Mouse (Mus musculus) neural tube, embryonic 14.5 days (tissue): Measurements from ENCODE around the gene Pnldc1. TPM values are rescaled to one million over a fixed set of nuclear protein-coding genes. Genes with fewer than 3 reads are reported as not detected.

ENCODE experiments used
- ATAC-seq: fragments of 200-750 bp; cut with Nextera tagmentation; 2 replicates; pipeline ENCODE4 v1.8.0; 2017; ENCODE audit warnings: low read depth, mild to moderate bottlenecking, moderate TSS enrichment, moderate library complexity
- H3K27ac ChIP-seq: fragments of 300-500 bp; sonication (generic); 2 replicates; pipeline ENCODE4 v1.5.1; 2014; ENCODE audit warnings: low read depth, mild to moderate bottlenecking, control low read depth, low read length, moderate library complexity, mixed read lengths
- H3K27me3 ChIP-seq: fragments of 300-500 bp; sonication (generic); 2 replicates; pipeline ENCODE4 v1.6.1; 2014; ENCODE audit warnings: low read length; ENCODE audit not compliant: control insufficient read depth, insufficient read depth
- H3K36me3 ChIP-seq: fragments of 300-500 bp; sonication (generic); 2 replicates; pipeline ENCODE4 v1.6.1; 2014; ENCODE audit warnings: low read length, mixed read lengths; ENCODE audit not compliant: control insufficient read depth, insufficient read depth
- H3K4me1 ChIP-seq: fragments of 300-500 bp; sonication (generic); 2 replicates; pipeline ENCODE4 v1.6.1; 2014; ENCODE audit warnings: low read length; ENCODE audit not compliant: control insufficient read depth, insufficient read depth
- H3K4me2 ChIP-seq: fragments of 300-500 bp; sonication (generic); 2 replicates; pipeline ENCODE4 v1.6.1; 2014; ENCODE audit warnings: mild to moderate bottlenecking, low read depth, low read length, control low read depth
- H3K4me3 ChIP-seq: fragments of 300-500 bp; sonication (generic); 2 replicates; pipeline ENCODE4 v1.5.1; 2014; ENCODE audit warnings: low read depth, low read length, control low read depth, mixed read lengths
- H3K9ac ChIP-seq: fragments of 300-500 bp; sonication (generic); replicated peaks from 2 replicates; pipeline ENCODE4 v1.6.1; 2014; ENCODE audit warnings: low read depth, mild to moderate bottlenecking, control low read depth, low read length, mixed read lengths
- H3K9me3 ChIP-seq: fragments of 300-500 bp; sonication (generic); 2 replicates; pipeline ENCODE4 v1.6.1; 2016; ENCODE audit warnings: low read length; ENCODE audit not compliant: control insufficient read depth
- WGBS: fragments of 180-500 bp; shearing (Covaris S2); extraction: QIAGEN DNeasy Blood & Tissue Kit; methylation state at CpG from one replicate; pipeline ENCODE4 v1.1.7; 2014; 5-methylcytosine and 5-hydroxymethylcytosine counted together
- polyA plus RNA-seq: library from polyadenylated mRNA; unstranded; fragments of >200 nt; fragmentation: Nextera tagmentation; extraction: Ambion mirVana; gene quantifications from 2 replicates; pipeline ENCODE4 v1.2.1, GENCODE M21; 2014

Gene Pnldc1
- polyA plus RNA-seq, 1 experiment from 2014 or later, result 2.0 TPM

DNA sequence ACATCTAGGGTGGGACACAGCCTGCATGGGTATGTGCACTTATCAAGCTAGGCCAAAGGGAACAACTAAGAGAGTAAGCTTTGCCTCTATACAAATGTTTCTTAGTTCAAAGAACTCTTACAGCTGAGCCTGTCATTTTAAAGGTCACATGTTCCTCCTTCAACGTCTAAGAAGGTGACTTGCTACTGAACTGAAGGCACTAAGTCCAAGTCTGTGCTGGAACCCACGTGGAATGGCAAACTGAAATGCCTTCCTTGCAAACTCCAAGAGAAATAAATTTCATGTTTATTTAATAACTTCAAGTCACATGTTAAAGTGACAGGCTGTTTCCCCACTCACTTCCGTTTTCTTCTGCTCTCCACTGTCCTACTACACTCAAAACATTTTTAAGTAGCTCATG lies 52.6 kb downstream of the Pnldc1 start:
- no peaks in the 10 kb centered on the region for H3K4me1 ChIP-seq
- no peak overlapping the region for H3K4me2 ChIP-seq
- H3K4me3 ChIP-seq, result no peak overlapping the region
- H3K9me3 ChIP-seq, result no peaks in the 10 kb centered on the region
- no peak for ATAC-seq
- H3K9ac ChIP-seq, result no peak overlapping the region
- H3K27ac ChIP-seq, result no peak overlapping the region
- 63% methylated on average over 3 of the region's 3 CpGs for WGBS
- no peaks in the 10 kb centered on the region for H3K27me3 ChIP-seq
- no peaks in the 10 kb centered on the region for H3K36me3 ChIP-seq

DNA sequence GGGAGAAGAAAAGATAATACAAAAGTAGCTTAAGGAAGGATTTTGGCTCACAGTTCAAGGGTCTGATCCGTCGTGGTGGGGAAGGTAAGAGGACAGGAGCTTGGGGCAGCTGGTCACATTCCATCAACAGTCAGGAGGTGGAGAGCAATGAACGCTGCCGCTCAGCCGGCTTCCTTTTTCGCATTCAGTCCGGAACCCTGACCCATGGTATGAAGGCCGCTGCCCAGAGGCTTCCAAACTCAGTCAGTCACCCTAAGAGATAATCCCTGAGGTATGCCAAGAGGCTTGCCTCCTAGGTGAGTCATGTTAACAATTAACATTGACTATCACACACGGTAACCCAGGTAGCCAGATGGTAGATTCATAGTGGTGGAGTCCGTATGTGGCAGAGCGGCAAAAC lies 55.6 kb downstream of the Pnldc1 start:
- Histone ChIP-seq H3K9me3 (no peaks in the 10 kb centered on the region), H3K4me3 (no peak overlapping the region), H3K27me3 (no peaks in the 10 kb centered on the region), H3K4me2 (no peak overlapping the region), H3K9ac (no peak overlapping the region), H3K4me1 (no peaks in the 10 kb centered on the region), H3K36me3 (no peaks in the 10 kb centered on the region), H3K27ac (no peak overlapping the region)
- no peak for ATAC-seq
- 91% methylated on average over 11 of the region's 11 CpGs for WGBS

DNA sequence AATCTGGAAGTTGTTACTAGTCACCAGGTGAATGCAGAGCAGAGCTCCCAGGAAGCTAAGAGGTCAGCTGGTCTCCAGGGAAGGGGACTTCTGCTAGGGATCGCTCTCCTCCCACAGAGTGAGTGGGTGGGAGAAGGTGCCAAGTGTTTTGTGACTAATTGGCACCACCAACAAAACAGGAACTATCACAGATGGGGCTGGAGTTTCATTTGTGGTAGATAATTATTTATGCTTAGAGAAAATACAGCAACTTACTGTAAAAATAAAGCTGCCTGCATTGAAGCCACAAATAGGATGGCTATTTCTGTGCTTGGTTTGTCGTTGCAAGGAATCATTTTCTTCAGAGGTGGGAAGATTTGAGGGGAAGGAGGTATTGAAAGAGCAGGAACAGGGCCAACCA lies 56.2 kb downstream of the Pnldc1 start:
- no peaks in the 10 kb centered on the region for H3K36me3 ChIP-seq
- no peaks in the 10 kb centered on the region for H3K9me3 ChIP-seq
- H3K4me2 ChIP-seq, result no peak overlapping the region
- 79% methylated on average over 2 of the region's 2 CpGs for WGBS
- H3K4me1 ChIP-seq, result no peaks in the 10 kb centered on the region
- H3K9ac ChIP-seq, result no peak overlapping the region
- H3K27ac ChIP-seq, result no peak overlapping the region
- no peaks in the 10 kb centered on the region for H3K27me3 ChIP-seq
- no peak overlapping the region for H3K4me3 ChIP-seq
- no peak for ATAC-seq

DNA sequence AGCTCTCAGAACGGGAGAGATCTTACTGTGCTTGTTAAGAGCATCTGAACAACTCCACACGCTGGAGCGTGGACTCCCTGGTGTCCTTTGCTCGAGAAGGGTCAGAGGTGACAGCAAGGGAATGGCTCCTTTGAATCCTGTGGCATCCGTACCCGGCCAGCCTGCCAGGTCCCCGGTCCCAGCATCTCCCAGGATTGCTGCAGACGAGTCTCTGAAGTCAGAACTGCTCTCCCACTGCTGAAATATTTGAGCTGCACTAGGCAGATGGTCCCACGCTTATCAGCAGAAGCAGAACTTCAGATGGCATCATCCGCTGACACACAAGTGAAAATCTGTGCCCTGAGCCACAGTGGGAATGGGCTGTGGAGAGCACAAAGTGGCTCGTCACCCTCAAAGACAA lies 58.3 kb downstream of the Pnldc1 start:
- no peak overlapping the region for H3K27ac ChIP-seq
- WGBS, result 70% methylated on average over 11 of the region's 11 CpGs
- H3K36me3 ChIP-seq, result no peaks in the 10 kb centered on the region
- H3K27me3 ChIP-seq, result no peaks in the 10 kb centered on the region
- no peak overlapping the region for H3K9ac ChIP-seq
- H3K4me1 ChIP-seq, result no peaks in the 10 kb centered on the region
- ATAC-seq, result no peak
- H3K4me3 ChIP-seq, result no peak overlapping the region
- no peak overlapping the region for H3K4me2 ChIP-seq
- no peaks in the 10 kb centered on the region for H3K9me3 ChIP-seq

DNA sequence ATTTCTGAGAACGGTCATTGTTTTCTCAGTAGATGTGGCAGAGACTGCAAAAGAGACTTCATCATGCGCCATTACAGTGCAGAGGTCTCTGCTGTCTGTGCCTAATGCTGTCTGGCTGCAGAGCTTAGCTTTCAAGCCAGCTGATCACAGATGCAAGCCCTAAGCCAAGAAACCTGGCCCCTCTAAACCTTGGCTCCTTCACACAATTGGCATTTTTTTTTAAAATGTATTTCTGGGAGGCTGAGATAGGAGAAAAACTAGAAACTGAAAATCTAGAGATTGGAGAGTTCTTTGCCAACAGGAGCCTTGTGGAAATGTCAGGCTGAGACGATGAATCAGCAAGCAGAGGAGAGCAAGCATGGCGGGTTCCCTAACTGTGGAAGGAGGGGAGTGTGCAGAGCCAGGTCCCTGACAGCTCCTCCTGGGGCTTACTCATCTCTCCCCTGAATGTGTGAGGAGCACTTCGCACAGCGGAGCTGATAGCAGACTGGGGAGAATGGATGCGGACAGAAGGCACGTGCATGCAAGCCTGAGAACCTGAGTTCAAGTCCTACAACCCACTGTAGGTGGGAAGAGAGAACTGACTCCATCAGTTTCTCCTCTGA lies 60.1 kb downstream of the Pnldc1 start:
- Histone ChIP-seq H3K4me2 (no peak overlapping the region), H3K27me3 (no peaks in the 10 kb centered on the region), H3K4me3 (no peak overlapping the region), H3K9me3 (no peaks in the 10 kb centered on the region), H3K9ac (no peak overlapping the region), H3K4me1 (no peaks in the 10 kb centered on the region), H3K36me3 (no peaks in the 10 kb centered on the region), H3K27ac (no peak overlapping the region)
- no peak for ATAC-seq
- 91% methylated on average over 8 of the region's 8 CpGs for WGBS

DNA sequence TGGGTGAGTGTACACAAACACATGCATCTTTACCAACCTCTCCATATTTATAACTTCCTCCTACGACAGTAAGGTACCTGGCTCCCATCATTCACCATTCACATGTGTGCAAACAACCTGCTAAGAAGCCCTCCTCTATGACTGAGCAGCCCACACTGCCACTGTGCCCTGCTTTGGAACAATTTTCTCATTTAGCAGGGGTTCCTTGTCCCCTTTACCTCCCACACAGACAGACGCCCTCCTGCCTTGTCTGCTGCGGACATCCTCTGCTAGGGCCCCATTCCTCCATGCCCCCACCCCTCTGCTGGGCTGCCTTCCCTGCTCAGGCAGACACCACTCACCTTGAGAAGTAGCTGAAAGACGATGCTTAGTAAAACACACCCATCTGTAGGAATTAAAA lies 62.3 kb downstream of the Pnldc1 start:
- no peak overlapping the region for H3K9ac ChIP-seq
- no peak overlapping the region for H3K4me2 ChIP-seq
- no peak for ATAC-seq
- no peak overlapping the region for H3K27ac ChIP-seq
- H3K9me3 ChIP-seq, result no peaks in the 10 kb centered on the region
- WGBS, result 73% methylated on average over 4 of the region's 4 CpGs
- no peak overlapping the region for H3K4me3 ChIP-seq
- H3K36me3 ChIP-seq, result no peaks in the 10 kb centered on the region
- H3K4me1 ChIP-seq, result no peaks in the 10 kb centered on the region
- H3K27me3 ChIP-seq, result no peaks in the 10 kb centered on the region

DNA sequence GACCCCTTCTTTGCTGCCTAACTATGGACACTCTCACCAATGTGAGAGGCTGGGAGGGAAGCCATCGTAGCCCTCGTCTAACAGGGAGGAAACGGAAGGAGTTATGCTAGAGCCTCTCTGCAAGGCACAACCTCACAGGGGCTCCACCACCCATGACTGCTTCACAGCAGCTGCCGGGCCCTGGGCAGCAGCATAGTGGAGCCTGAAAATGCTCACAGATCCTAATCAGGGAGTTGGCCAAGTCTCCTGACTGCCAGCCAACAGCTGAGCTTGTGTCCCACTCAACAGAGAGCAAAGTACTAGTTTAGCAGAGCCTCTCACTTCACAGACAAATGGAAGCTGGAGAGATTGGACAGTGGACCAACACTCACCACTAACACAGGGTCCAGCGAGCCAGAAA lies 63.6 kb downstream of the Pnldc1 start:
- WGBS, result 73% methylated on average over 5 of the region's 5 CpGs
- Histone ChIP-seq H3K27ac (no peak overlapping the region), H3K9me3 (no peaks in the 10 kb centered on the region), H3K9ac (no peak overlapping the region), H3K4me2 (no peak overlapping the region), H3K4me1 (no peaks in the 10 kb centered on the region), H3K36me3 (no peaks in the 10 kb centered on the region), H3K27me3 (no peaks in the 10 kb centered on the region), H3K4me3 (no peak overlapping the region)
- ATAC-seq, result no peak

DNA sequence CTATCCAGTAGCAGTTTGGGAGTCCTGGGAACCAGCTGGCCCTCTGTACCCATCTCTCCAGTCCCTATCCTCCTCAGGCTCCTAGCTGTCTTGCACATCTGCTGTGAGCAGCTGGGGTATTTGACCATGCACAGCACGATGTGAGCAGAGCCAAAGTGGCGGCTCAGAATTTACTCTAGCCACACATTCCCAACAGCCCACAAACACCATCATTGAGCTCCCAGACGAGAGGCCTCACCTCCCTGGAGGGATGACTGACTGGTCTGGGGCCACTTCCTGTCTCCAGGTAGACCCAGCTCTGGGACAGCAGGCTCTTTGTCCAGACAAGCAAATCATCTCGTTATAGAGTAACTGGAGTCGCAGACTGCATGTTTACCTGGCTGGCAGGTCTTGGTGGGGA lies 64.2 kb downstream of the Pnldc1 start:
- Histone ChIP-seq H3K36me3 (no peaks in the 10 kb centered on the region), H3K4me1 (no peaks in the 10 kb centered on the region), H3K4me2 (no peak overlapping the region), H3K9me3 (no peaks in the 10 kb centered on the region), H3K4me3 (no peak overlapping the region), H3K9ac (no peak overlapping the region), H3K27me3 (no peaks in the 10 kb centered on the region), H3K27ac (no peak overlapping the region)
- no peak for ATAC-seq
- 58% methylated on average over 5 of the region's 5 CpGs for WGBS

DNA sequence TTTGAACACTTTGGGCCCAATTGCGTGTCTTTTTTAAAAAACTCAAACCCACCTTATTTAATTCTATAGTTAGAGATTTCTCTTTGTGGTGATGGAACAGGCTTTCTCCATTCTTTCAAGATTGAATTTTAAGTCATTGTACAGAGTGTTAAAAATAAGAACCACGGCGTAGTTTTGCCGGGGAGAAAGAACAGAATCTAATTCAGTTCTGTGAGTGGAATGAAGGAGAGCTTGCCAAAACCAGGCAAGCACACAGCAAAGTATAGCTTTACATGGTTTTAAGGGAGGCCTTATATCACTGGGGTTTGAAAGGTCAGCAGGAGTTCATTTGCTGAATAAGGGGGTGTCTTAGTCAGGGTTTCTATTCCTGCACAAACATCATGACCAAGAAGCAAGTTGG lies 65.5 kb downstream of the Pnldc1 start:
- H3K4me3 ChIP-seq, result no peak overlapping the region
- no peak overlapping the region for H3K9ac ChIP-seq
- no peak overlapping the region for H3K4me2 ChIP-seq
- H3K9me3 ChIP-seq, result no peaks in the 10 kb centered on the region
- no peaks in the 10 kb centered on the region for H3K4me1 ChIP-seq
- WGBS, result 91% methylated on average over 4 of the region's 4 CpGs
- no peak for ATAC-seq
- no peak overlapping the region for H3K27ac ChIP-seq
- H3K27me3 ChIP-seq, result no peaks in the 10 kb centered on the region
- H3K36me3 ChIP-seq, result no peaks in the 10 kb centered on the region

DNA sequence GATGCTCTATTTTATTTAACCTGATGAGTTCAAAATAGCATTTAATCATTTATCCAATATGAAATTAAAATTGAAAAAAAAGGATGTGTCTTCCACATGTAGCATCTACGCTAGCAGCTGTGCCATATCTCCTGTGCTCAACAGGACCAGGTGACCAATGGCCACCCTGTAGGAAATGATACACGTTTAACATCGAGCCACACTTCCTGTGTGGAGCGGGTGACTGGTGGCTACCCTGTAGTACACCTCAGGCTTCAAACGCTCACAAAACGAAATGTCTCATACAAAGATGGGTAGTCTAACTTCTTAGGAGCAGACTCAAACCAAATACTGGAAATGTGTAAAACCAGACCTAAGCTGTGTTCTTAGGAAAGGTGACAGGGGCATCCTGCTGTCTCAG lies 66.2 kb downstream of the Pnldc1 start:
- no peak overlapping the region for H3K27ac ChIP-seq
- H3K4me2 ChIP-seq, result no peak overlapping the region
- H3K9me3 ChIP-seq, result no peaks in the 10 kb centered on the region
- no peak overlapping the region for H3K9ac ChIP-seq
- no peak for ATAC-seq
- H3K27me3 ChIP-seq, result no peaks in the 10 kb centered on the region
- no peaks in the 10 kb centered on the region for H3K36me3 ChIP-seq
- no peaks in the 10 kb centered on the region for H3K4me1 ChIP-seq
- no peak overlapping the region for H3K4me3 ChIP-seq
- WGBS, result 92% methylated on average over 6 of the region's 6 CpGs
